Mouse (Mus musculus) kidney, embryonic 16.5 days (tissue): ENCODE results near the gene Rnf5. TPM values are rescaled to one million over a fixed set of nuclear protein-coding genes. Genes with fewer than 3 reads are reported as not detected.

ENCODE experiments used
- ATAC-seq: fragments of 200-750 bp; cut with Nextera tagmentation; 2 replicates; pipeline ENCODE4 v1.8.0; 2017; ENCODE audit warnings: moderate TSS enrichment; ENCODE audit not compliant: low FRiP score, low TSS enrichment
- H3K27ac ChIP-seq: fragments of 300-500 bp; sonication (generic); 2 replicates; pipeline ENCODE4 v1.5.1; 2014; ENCODE audit warnings: low read length
- H3K27me3 ChIP-seq: fragments of 300-500 bp; sonication (generic); 2 replicates; pipeline ENCODE4 v1.6.1; 2014; ENCODE audit warnings: low read length, control low read depth, mixed read lengths; ENCODE audit not compliant: insufficient read depth
- H3K36me3 ChIP-seq: fragments of 300-500 bp; sonication (generic); 2 replicates; pipeline ENCODE4 v1.6.1; 2014; ENCODE audit warnings: low read length, control low read depth, mixed read lengths; ENCODE audit not compliant: insufficient read depth
- H3K4me1 ChIP-seq: fragments of 300-500 bp; sonication (generic); 2 replicates; pipeline ENCODE4 v1.6.1; 2014; ENCODE audit warnings: low read length, control low read depth, mixed read lengths; ENCODE audit not compliant: insufficient read depth
- H3K4me2 ChIP-seq: fragments of 300-500 bp; sonication (generic); replicated peaks from 2 replicates; pipeline ENCODE4 v1.6.1; 2014; ENCODE audit warnings: low read depth, low read length
- H3K4me3 ChIP-seq: fragments of 300-500 bp; sonication (generic); 2 replicates; pipeline ENCODE4 v1.5.1; 2014; ENCODE audit warnings: mild to moderate bottlenecking, low read length
- H3K9ac ChIP-seq: fragments of 300-500 bp; sonication (generic); replicated peaks from 2 replicates; pipeline ENCODE4 v1.6.1; 2014; ENCODE audit warnings: low read length
- H3K9me3 ChIP-seq: fragments of 300-500 bp; sonication (generic); 2 replicates; pipeline ENCODE4 v1.6.1; 2016; ENCODE audit warnings: low read length, control low read depth
- WGBS: fragments of 180-500 bp; shearing (Covaris S2); extraction: QIAGEN DNeasy Blood & Tissue Kit; methylation state at CpG from one replicate; pipeline ENCODE4 v1.1.7; 2014; 5-methylcytosine and 5-hydroxymethylcytosine counted together
- polyA plus RNA-seq: library from polyadenylated mRNA; unstranded; fragments of >200 nt; fragmentation: Nextera tagmentation; extraction: Ambion mirVana; gene quantifications from 2 replicates; pipeline ENCODE4 v1.2.1, GENCODE M21; 2015

Rnf5 gene
- 185 and 190 TPM in 2 replicates for polyA plus RNA-seq

GRCm38 (mm10) chr17:34603375-34604060 lies at the start of gene Rnf5:
Gene Rnf5, minus strand, starts transcription at chr17:34603690.
- Histone ChIP-seq H3K9ac (peak within 1 kb of the TSS; percentile 90), H3K27me3 (no peaks in the 10 kb centered on the region), H3K9me3 (no peaks in the 10 kb centered on the region), H3K36me3 (peaks cover 13% of the 10 kb centered on the region), H3K4me2 (peak within 1 kb of the TSS; percentile 89), H3K4me1 (peaks cover 48% of the 10 kb centered on the region), H3K4me3 (peak within 1 kb of the TSS; percentile 70), H3K27ac (peak within 1 kb of the TSS; percentile 97)
- WGBS, result under 1% methylated on average over 30 of the region's 30 CpGs
- peak; percentile 97 for ATAC-seq

DNA sequence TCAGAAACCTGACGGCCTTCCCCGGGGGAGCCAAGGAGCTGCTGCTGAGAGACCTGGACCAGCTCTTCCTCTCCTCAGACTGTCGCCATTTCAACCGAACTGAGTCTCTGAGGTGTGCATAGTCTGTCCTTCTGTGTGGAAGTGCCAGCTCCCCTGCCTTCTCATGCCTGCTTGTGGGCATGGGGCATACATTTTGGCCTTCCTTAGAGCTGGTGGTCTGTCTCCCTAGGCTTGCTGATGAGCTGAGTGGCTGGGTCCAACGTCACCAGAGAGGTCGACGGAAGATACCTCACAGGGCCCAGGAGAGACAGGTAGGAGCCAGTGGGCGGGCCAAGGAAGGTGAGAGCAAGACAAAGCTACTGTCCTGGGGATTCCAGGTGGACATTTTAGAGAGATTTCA lies 49.5 kb upstream of the Rnf5 start:
- no peaks in the 10 kb centered on the region for H3K9me3 ChIP-seq
- 95% methylated on average over 8 of the region's 8 CpGs for WGBS
- no peak overlapping the region for H3K27ac ChIP-seq
- no peaks in the 10 kb centered on the region for H3K27me3 ChIP-seq
- H3K36me3 ChIP-seq, result peaks cover 45% of the 10 kb centered on the region
- H3K9ac ChIP-seq, result no peak overlapping the region
- H3K4me1 ChIP-seq, result peaks cover 20% of the 10 kb centered on the region
- no peak for ATAC-seq
- H3K4me2 ChIP-seq, result no peak overlapping the region
- H3K4me3 ChIP-seq, result no peak overlapping the region

DNA sequence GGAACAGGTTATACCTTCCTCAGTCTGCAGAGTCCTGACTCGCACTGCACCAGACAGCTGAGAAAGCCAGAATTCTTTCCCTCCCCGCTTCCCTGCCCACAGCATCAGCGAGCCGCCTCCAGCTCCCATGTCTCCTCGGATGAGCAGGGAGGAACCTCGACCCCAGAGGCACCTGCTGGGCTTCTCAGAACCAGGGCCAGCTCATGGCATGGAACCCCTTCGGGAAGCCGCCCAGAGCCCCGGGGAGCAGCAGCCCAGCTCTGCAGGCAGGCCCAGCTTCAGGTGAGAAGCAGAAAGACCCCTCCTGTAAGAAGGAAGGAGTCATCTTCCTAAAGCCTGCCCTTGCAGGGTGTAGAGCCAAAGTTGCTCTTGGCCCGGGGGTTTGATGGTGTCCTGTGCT lies 49.1 kb upstream of the Rnf5 start:
- H3K4me3 ChIP-seq, result no peak overlapping the region
- ATAC-seq, result no peak
- 82% methylated on average over 10 of the region's 10 CpGs for WGBS
- no peak overlapping the region for H3K27ac ChIP-seq
- no peaks in the 10 kb centered on the region for H3K9me3 ChIP-seq
- peaks cover 24% of the 10 kb centered on the region for H3K4me1 ChIP-seq
- H3K27me3 ChIP-seq, result no peaks in the 10 kb centered on the region
- no peak overlapping the region for H3K4me2 ChIP-seq
- peaks cover 45% of the 10 kb centered on the region for H3K36me3 ChIP-seq
- no peak overlapping the region for H3K9ac ChIP-seq

DNA sequence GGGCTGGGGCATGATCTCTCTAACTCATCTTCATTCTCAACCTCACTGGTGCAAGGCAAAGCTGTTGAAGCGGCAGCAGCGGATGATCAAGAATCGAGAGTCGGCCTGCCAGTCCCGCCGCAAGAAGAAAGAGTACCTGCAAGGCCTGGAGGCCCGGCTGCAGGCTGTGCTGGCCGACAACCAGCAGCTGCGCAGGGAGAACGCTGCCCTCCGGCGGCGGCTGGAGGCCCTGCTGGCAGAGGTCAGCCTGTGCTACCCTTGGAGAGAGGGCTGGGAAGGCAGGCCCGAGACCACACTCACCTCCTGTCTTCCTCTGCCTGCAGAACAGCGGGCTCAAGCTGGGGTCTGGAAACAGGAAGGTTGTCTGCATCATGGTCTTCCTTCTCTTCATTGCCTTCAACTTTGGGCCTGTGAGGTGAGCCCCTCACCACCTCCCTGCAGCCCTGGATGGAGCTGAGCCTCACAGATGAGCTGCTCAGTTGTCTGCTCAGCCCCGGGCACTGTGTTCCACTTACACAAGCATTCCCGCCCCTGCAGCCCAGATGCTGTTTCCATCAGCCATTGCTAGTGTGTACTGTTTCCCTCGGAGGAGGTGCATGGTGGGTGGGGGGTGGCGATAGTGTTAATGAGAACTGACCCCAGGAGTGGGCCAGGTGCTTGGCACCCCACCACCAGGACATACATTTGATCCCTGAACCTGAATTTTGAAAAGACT lies 48.2 kb upstream of the Rnf5 start:
- H3K9ac ChIP-seq, result no peak overlapping the region
- H3K27ac ChIP-seq, result no peak overlapping the region
- H3K4me2 ChIP-seq, result no peak overlapping the region
- 51% methylated on average over 19 of the region's 19 CpGs for WGBS
- no peak for ATAC-seq
- peaks cover 25% of the 10 kb centered on the region for H3K4me1 ChIP-seq
- no peaks in the 10 kb centered on the region for H3K9me3 ChIP-seq
- H3K27me3 ChIP-seq, result no peaks in the 10 kb centered on the region
- H3K4me3 ChIP-seq, result no peak overlapping the region
- H3K36me3 ChIP-seq, result peaks cover 45% of the 10 kb centered on the region

DNA sequence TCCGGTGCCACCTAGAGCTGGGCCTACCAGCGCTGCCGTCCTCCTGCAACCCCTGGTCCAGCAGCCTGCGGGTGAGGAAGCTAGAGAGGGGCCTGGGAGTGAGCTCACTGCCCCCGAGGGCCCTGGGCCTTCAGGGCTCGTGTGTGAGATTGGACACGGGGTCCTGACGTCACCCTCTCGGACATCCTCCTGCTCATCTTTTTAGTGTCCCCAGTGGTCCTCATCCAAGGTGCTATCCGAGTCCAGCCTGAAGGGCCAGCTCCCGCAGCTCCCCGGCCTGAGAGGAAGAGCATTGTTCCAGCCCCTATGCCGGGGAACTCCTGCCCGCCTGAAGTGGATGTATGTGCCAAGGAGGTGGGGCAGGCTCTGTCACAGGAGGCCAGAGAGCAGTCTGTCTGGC lies 47.3 kb upstream of the Rnf5 start:
- ATAC-seq, result no peak
- H3K4me3 ChIP-seq, result no peak overlapping the region
- no peak overlapping the region for H3K9ac ChIP-seq
- peaks cover 25% of the 10 kb centered on the region for H3K4me1 ChIP-seq
- no peaks in the 10 kb centered on the region for H3K27me3 ChIP-seq
- WGBS, result 94% methylated on average over 14 of the region's 14 CpGs
- H3K9me3 ChIP-seq, result no peaks in the 10 kb centered on the region
- H3K36me3 ChIP-seq, result peaks cover 45% of the 10 kb centered on the region
- H3K4me2 ChIP-seq, result no peak overlapping the region
- H3K27ac ChIP-seq, result no peak overlapping the region

GRCm38 (mm10) chr17:34649106-34649864 lies 45.8 kb upstream of the Rnf5 start:
- no peak overlapping the region for H3K9ac ChIP-seq
- no peaks in the 10 kb centered on the region for H3K27me3 ChIP-seq
- H3K4me3 ChIP-seq, result no peak overlapping the region
- H3K9me3 ChIP-seq, result no peaks in the 10 kb centered on the region
- 88% methylated on average over 18 of the region's 18 CpGs for WGBS
- ATAC-seq, result no peak
- no peak overlapping the region for H3K27ac ChIP-seq
- peaks cover 24% of the 10 kb centered on the region for H3K4me1 ChIP-seq
- H3K4me2 ChIP-seq, result no peak overlapping the region
- peaks cover 41% of the 10 kb centered on the region for H3K36me3 ChIP-seq

- Histone ChIP-seq H3K4me1 (peaks cover 24% of the 10 kb centered on the region), H3K27ac (no peak overlapping the region), H3K9me3 (no peaks in the 10 kb centered on the region), H3K36me3 (peaks cover 38% of the 10 kb centered on the region), H3K4me3 (no peak overlapping the region; the same call in 1 of the 2 replicates), H3K4me2 (peak overlapping the region; percentile 92), H3K27me3 (no peaks in the 10 kb centered on the region), H3K9ac (peak overlapping the region; percentile 37; the same call in 1 of the 2 replicates)
- WGBS, result 75% methylated on average over 16 of the region's 16 CpGs
- no peak for ATAC-seq
These were observed 44.8 kb upstream of the Rnf5 start for GRCm38 (mm10) chr17:34648141-34648890.

- H3K36me3 ChIP-seq, result peaks cover 27% of the 10 kb centered on the region
- peak within 1 kb of the TSS; percentile 92 for H3K4me2 ChIP-seq
- ATAC-seq, result peak; percentile 97
- H3K4me3 ChIP-seq, result peak within 1 kb of the TSS; percentile 89
- H3K9ac ChIP-seq, result peak within 1 kb of the TSS; percentile 87
- no peaks in the 10 kb centered on the region for H3K9me3 ChIP-seq
- no peaks in the 10 kb centered on the region for H3K27me3 ChIP-seq
- peak within 1 kb of the TSS; percentile 54; the same call in 1 of the 2 replicates for H3K27ac ChIP-seq
- WGBS, result under 1% methylated on average over 62 of the region's 66 CpGs
- peaks cover 24% of the 10 kb centered on the region for H3K4me1 ChIP-seq
These were observed 43.7 kb upstream of the Rnf5 start, which contains the start of gene Atf6b for GRCm38 (mm10) chr17:34646906-34647787. Gene Atf6b, plus strand, starts transcription at chr17:34647146.
